ENCODE assay signal across 8 mouse cellular contexts in the genomic region with DNA sequence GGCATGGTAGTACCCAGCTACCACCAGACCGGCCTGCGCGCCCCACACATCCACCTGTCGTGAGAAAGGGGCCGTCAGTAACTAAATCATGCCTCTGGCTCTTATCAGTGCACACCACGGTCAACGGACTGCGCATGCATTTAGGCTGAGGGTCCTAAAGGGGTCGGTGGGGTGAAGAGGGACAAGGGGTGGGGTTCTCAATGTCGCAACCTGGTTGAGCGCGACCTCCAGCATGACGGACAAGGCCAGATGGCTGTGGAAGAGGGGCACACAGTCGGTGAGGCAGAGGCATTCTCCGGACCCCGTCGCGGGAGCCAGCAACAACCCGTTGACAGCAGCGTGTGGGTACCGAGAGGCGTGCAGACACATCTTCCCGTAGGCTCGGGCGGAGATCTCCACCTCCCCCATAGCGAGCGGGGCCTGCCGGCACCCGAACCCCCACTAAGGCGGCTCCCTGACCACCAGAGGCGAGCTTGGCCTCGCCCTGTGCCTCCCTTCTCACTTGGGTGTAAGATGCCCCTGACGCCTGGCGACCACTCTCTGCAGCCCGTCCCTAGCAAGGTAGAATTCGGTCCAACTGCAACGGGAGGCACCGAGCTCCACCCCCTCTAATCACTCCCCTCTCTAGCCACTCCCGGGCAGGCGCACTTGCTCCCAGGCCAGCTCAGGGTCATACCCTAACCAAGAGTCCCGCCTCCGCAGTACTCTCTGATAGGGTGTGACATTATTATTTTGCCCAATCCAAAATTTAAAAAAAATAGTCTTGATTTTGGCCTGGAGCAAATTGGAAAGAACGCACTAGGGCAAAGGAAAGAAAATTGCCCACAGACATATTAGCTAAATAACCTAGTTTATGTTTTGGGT. TPM values are rescaled to one million over a fixed set of nuclear protein-coding genes. Genes with fewer than 3 reads are reported as not detected.
DNase-seq lines count a peak whose midpoint lies in the region; ATAC-seq lines count a peak whose summit lies in the region.

A gene (minus strand): TSS at position 601 of the 864 bp plus-strand sequence.

- H3K9me3 ChIP-seq in hindbrain, embryonic 13.5 days: no peaks in the 10 kb centered on the region

- H3K9ac ChIP-seq in hindbrain, embryonic 13.5 days: peak within 1 kb of the TSS; percentile 77

- 0 out of 2 replicates have a peak, but pooled peaks cover 8% of the 10 kb centered on the region for H3K27me3 ChIP-seq in hindbrain, embryonic 13.5 days

- peak within 1 kb of the TSS; percentile 44 for H3K27ac ChIP-seq in hindbrain, embryonic 13.5 days

- WGBS in hindbrain, embryonic 13.5 days: 3% methylated on average over 42 of the region's 43 CpGs

- H3K4me1 ChIP-seq in hindbrain, embryonic 13.5 days (replicated peaks): peaks cover 21% of the 10 kb centered on the region

- H3K4me2 ChIP-seq in hindbrain, embryonic 13.5 days: peak within 1 kb of the TSS; percentile 71

- H3K4me3 ChIP-seq in hindbrain, embryonic 13.5 days: peak within 1 kb of the TSS; percentile 47

- DNase-seq in R1 (ENCODE audit: low read depth, low spot score): peak; percentile 92
- peak; percentile 82 to 86 for DNase-seq in cerebellum, postnatal 10 days
- DNase-seq in frontal cortex, postnatal 36 days (ENCODE audit: low spot score in 2 of 2): peak; percentile 64 to 67
- DNase-seq in layer of hippocampus, postnatal 36 days: peak; percentile 56 to 69
- peak; percentile 87 for DNase-seq in lung, postnatal 25 days (ENCODE audit: low spot score)
- DNase-seq in retina, embryonic 14.5 days (ENCODE audit: low spot score): peak; percentile 58
- peak; percentile 63 for DNase-seq in thymus, postnatal 4 days

- peaks cover 38% of the 10 kb centered on the region for H3K36me3 ChIP-seq in hindbrain, embryonic 13.5 days

- ATAC-seq in hindbrain, embryonic 13.5 days (ENCODE audit: low FRiP score): peak; percentile 65

RNA-seq across cellular contexts. Expression of the gene that starts here (rescaled TPM):
- 15.7 and 20.4 TPM in 2 replicates for polyA plus RNA-seq in hindbrain, embryonic 13.5 days (2015; fragmentation: Nextera tagmentation; extraction: Ambion mirVana)
- total RNA-seq in layer of hippocampus, postnatal 36 days (2021): 10 to 100 TPM; 46.1 to 50.7 TPM

Comparison
In these comparisons a context has a peak if more than half of its experiments do, and no peak if none do; other contexts are left out.
1. Peak in every context shown above with its lines: DNase-seq, ATAC-seq, H3K4me3 ChIP-seq and H3K27ac ChIP-seq.